Mouse (Mus musculus) intestine, embryonic 16.5 days (tissue): ENCODE measurements around the gene Zswim3. TPM values are rescaled to one million over a fixed set of nuclear protein-coding genes. Genes with fewer than 3 reads are reported as not detected.
A peak's percentile ranks its signal among the peaks of the same experiment; 100 is the strongest.

ENCODE experiments used
- ATAC-seq: fragments of 200-750 bp; cut with Nextera tagmentation; 2 replicates; pipeline ENCODE4 v1.8.0; 2017; ENCODE audit warnings: moderate TSS enrichment, moderate library complexity
- H3K27ac ChIP-seq: fragments of 300-500 bp; sonication (generic); 2 replicates; pipeline ENCODE4 v1.5.1; 2014; ENCODE audit warnings: mild to moderate bottlenecking, low read length
- H3K27me3 ChIP-seq: fragments of 300-500 bp; sonication (generic); replicated peaks from 2 replicates; pipeline ENCODE4 v1.6.1; 2014; ENCODE audit warnings: low read length, control low read depth, mixed read lengths; ENCODE audit not compliant: control insufficient read depth, insufficient read depth
- H3K36me3 ChIP-seq: fragments of 300-500 bp; sonication (generic); 2 replicates; pipeline ENCODE4 v1.6.1; 2014; ENCODE audit warnings: low read length, control low read depth; ENCODE audit not compliant: control insufficient read depth, insufficient read depth
- H3K4me1 ChIP-seq: fragments of 300-500 bp; sonication (generic); 2 replicates; pipeline ENCODE4 v1.6.1; 2014; ENCODE audit warnings: low read length, control low read depth, mixed read lengths; ENCODE audit not compliant: control insufficient read depth, insufficient read depth
- H3K4me2 ChIP-seq: fragments of 300-500 bp; sonication (generic); 2 replicates; pipeline ENCODE4 v1.6.1; 2014; ENCODE audit warnings: low read depth, low read length, control low read depth
- H3K4me3 ChIP-seq: fragments of 300-500 bp; sonication (generic); 2 replicates; pipeline ENCODE4 v1.5.1; 2014; ENCODE audit warnings: mild to moderate bottlenecking, low read length
- H3K9ac ChIP-seq: fragments of 300-500 bp; sonication (generic); 2 replicates; pipeline ENCODE4 v1.6.1; 2014; ENCODE audit warnings: low read depth, low read length
- H3K9me3 ChIP-seq: fragments of 300-500 bp; sonication (generic); 2 replicates; pipeline ENCODE4 v1.6.1; 2016; ENCODE audit warnings: low read length, control low read depth; ENCODE audit not compliant: control insufficient read depth
- WGBS: fragments of 180-500 bp; shearing (Covaris S2); extraction: QIAGEN DNeasy Blood & Tissue Kit; methylation state at CpG from one replicate; pipeline ENCODE4 v1.1.7; 2014; 5-methylcytosine and 5-hydroxymethylcytosine counted together
- polyA plus RNA-seq: library from polyadenylated mRNA; unstranded; fragments of >200 nt; fragmentation: Nextera tagmentation; extraction: Ambion mirVana; gene quantifications from 2 replicates; pipeline ENCODE4 v1.2.1, GENCODE M21; 2015

The Zswim3 gene
- polyA plus RNA-seq, 1 experiment from 2014 or later: 10.3 TPM

DNA sequence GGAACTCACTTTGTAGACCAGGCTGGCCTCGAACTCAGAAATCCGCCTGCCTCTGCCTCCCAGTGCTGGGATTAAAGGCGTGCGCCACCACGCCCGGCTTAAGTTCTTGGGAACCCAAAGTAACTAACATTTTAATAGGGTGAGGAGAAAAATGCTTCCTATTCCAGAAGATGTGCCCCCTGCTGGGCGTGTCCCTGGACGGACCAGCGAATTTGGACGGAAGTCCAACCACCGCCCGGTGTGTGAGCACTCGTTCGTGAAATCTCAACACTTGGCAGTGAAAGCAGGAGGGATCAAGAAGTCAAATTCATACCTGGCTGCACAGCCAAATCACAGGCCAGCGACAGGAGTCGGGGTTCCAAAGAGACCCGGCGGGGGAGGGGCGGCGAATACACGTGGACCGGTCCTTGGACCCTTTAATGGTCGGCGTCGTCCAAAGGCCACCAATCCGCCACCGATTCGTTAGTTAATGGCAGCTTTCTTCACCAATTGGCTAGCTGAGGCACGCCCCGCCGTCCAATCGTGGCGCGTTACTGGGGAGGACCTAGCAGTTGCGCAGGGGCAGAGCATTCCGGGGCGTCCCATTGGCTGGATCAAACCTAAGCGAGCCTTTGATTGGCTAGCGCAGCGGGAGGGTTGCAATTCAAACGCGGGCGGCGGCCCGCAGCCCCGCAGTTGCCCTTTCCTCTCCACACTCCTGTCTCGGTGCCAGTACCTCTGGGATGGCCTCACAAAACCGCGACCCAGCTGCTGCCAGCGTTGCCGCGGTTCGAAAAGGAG lies 35.5 kb upstream of the Zswim3 start, which contains the start of gene Ube2c:
Gene Ube2c, plus strand, starts transcription at position 641 of the 780 bp plus-strand sequence.
- Histone ChIP-seq H3K9ac (peak within 1 kb of the TSS; percentile 80), H3K4me1 (peaks cover 22% of the 10 kb centered on the region), H3K36me3 (peaks cover 15% of the 10 kb centered on the region), H3K4me2 (peak within 1 kb of the TSS; percentile 60), H3K27me3 (no peaks in the 10 kb centered on the region), H3K27ac (peak within 1 kb of the TSS; percentile 84), H3K4me3 (peak within 1 kb of the TSS; percentile 80), H3K9me3 (no peaks in the 10 kb centered on the region)
- peak; percentile 99 for ATAC-seq
- 2% methylated on average over 53 of the region's 53 CpGs for WGBS

DNA sequence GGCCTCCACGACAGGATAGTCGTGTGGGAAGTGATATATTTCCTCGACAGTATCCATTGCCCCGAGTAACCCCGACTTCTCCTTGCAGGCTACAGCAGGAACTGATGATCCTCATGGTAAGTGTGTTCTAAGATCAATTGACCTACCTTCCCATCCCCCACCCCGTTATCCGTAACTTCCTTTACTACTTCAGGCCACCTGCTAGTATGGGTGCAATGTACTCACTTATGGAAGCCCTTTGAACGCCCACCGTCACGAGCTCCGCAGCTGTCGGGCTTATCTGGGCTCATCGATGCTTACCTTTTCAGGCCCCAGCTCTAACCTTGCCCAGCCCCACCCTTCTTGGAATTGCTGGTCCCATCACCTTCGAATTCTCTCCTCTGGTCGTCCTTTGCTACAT lies 34.6 kb upstream of the Zswim3 start:
- peak; percentile 32; the same call in 1 of the 2 replicates for ATAC-seq
- 2% methylated on average over 15 of the region's 15 CpGs for WGBS
- H3K9ac ChIP-seq: peak overlapping the region; percentile 80
- H3K27ac ChIP-seq: peak overlapping the region; percentile 62
- peaks cover 12% of the 10 kb centered on the region for H3K36me3 ChIP-seq
- H3K9me3 ChIP-seq: no peaks in the 10 kb centered on the region
- H3K4me3 ChIP-seq: peak overlapping the region; percentile 80
- H3K4me1 ChIP-seq: peaks cover 22% of the 10 kb centered on the region
- H3K4me2 ChIP-seq: peak overlapping the region; percentile 60
- H3K27me3 ChIP-seq: no peaks in the 10 kb centered on the region

DNA sequence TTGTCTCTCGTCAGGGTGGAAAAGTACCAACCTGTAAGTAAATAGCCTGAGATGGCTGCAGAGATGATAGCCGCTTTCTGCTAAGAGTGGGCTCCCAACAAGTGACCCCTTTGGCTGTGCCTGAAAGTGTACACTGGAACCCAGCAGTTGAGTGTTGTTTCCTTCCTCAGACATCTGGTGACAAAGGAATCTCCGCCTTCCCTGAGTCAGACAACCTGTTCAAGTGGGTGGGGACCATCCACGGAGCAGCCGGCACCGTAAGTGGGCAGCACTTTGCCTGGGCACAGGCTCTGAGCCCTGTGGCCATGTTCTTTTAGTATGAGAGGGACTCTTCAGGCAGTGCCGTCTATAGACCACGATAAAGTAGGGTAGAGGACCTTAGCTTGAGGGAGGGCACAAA lies 33.8 kb upstream of the Zswim3 start:
- Histone ChIP-seq H3K27me3 (no peaks in the 10 kb centered on the region), H3K4me3 (peak overlapping the region; percentile 80), H3K36me3 (peaks cover 12% of the 10 kb centered on the region), H3K4me1 (peaks cover 22% of the 10 kb centered on the region), H3K9ac (peak overlapping the region; percentile 80), H3K4me2 (peak overlapping the region; percentile 60), H3K27ac (no peak overlapping the region), H3K9me3 (no peaks in the 10 kb centered on the region)
- no peak for ATAC-seq
- 64% methylated on average over 8 of the region's 8 CpGs for WGBS

DNA sequence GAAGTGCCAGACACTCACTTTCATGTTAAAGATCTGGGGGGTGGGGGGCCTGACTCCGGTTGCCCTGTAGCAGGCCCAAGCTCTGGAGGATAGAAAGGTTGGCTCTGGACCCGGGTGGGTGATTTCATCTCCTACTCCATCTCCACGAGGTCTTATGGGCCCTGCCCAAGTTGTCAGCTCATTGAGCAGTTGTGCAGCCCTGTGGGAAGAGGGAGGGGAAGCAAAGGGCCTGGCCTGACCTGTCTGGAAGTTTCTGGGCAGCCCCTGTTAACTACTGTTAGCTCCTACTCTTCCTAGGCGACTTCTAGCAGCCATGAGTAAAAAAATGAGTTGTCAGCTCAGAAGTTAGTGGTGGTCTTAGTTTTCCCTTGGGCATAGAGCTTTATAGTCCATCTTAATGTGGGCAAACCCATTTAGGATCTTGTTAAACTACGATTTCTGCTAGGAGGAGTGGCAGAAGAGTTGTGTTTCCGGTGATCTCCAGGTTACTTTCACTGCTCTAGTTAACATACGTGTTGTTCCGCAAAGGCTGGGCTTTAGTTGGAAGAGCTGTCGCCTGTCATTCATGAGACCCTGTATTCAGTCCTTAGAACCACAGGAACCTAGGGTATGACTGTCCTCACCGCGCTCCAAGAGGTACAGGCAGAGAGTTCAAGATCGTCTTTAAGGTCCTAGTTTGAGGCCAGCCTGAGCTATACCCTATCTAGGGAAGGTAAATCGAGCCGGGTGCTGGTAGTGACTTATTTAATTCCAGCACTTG lies 31.5 kb upstream of the Zswim3 start:
- H3K4me2 ChIP-seq: no peak overlapping the region
- no peak overlapping the region for H3K27ac ChIP-seq
- H3K9me3 ChIP-seq: no peaks in the 10 kb centered on the region
- peaks cover 2% of the 10 kb centered on the region; the same call in 1 of the 2 replicates for H3K27me3 ChIP-seq
- no peak for ATAC-seq
- no peak overlapping the region for H3K9ac ChIP-seq
- WGBS: 74% methylated on average over 14 of the region's 14 CpGs
- no peak overlapping the region for H3K4me3 ChIP-seq
- H3K4me1 ChIP-seq: peaks cover 22% of the 10 kb centered on the region
- H3K36me3 ChIP-seq: peaks cover 6% of the 10 kb centered on the region; the same call in 1 of the 2 replicates

DNA sequence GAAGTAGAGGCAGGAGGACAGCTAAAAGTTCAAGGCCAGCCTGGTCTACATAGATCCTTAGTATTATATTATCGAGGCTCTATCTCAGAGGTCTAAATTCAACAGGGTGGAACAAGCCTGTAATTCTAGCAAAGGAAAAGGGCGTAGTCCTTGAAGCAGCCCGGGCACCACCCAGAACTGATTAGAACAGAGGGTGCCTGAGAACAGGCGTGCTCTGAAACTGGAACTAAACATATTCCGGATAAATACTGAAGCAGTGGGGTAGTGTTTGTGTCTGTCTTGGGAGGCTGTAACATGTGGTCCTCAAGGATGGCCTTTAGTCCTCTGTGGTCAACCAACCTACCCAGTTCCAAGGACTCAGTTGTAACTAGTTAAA lies 30.9 kb upstream of the Zswim3 start:
- peaks cover 2% of the 10 kb centered on the region; the same call in 1 of the 2 replicates for H3K27me3 ChIP-seq
- H3K27ac ChIP-seq: no peak overlapping the region
- no peak overlapping the region for H3K9ac ChIP-seq
- peaks cover 6% of the 10 kb centered on the region; the same call in 1 of the 2 replicates for H3K36me3 ChIP-seq
- 62% methylated on average over 5 of the region's 5 CpGs for whole genome bisulfite sequencing
- no peak overlapping the region for H3K4me2 ChIP-seq
- peaks cover 22% of the 10 kb centered on the region for H3K4me1 ChIP-seq
- no peaks in the 10 kb centered on the region for H3K9me3 ChIP-seq
- no peak overlapping the region for H3K4me3 ChIP-seq
- ATAC-seq: no peak

DNA sequence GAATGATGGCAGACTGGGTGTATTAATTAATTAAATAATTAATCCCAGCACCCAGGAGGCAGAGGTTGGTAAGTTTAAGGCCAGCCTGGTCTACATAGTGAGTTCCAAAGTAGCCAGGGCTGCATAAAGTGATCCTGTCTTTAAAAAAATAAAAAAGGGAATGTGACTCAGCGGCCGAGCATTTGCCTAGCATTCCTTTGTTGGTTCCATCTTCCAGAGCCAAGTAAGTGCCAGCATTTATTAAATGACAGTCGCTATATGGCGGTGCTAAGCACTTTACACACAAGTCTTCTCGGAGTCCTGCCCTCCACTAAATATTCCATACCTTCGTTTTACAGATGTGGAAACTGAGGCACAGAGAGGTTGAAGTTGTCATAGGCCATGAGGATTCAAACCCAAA lies 28.8 kb upstream of the Zswim3 start:
- H3K36me3 ChIP-seq: peaks cover 6% of the 10 kb centered on the region; the same call in 1 of the 2 replicates
- no peak for ATAC-seq
- WGBS: 82% methylated on average over 6 of the region's 6 CpGs
- peaks cover 15% of the 10 kb centered on the region for H3K4me1 ChIP-seq
- H3K4me3 ChIP-seq: no peak overlapping the region
- H3K4me2 ChIP-seq: no peak overlapping the region
- H3K27ac ChIP-seq: no peak overlapping the region
- no peaks in the 10 kb centered on the region for H3K9me3 ChIP-seq
- peaks cover 2% of the 10 kb centered on the region; the same call in 1 of the 2 replicates for H3K27me3 ChIP-seq
- no peak overlapping the region for H3K9ac ChIP-seq

DNA sequence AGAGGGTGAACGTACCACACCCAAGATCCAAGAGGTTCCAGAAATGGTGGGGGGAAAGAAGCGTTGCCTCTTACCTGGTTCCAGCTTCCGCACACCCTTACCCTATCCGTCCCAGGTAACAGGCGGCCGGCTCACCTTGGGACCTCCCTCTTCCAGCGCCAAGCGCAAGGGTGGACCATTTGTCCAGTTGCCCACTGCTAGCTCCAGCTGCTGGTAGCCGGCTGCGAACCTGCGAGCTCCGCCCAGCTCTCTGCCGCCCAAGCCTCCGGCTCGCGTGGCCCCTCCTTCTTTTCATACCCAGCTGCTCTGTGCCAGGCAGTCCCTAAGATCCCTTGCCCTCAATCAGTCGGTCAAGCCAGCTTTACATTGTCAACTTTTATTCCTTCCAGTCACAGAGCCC lies 28.1 kb upstream of the Zswim3 start:
- no peak for ATAC-seq
- no peak overlapping the region for H3K4me2 ChIP-seq
- peaks cover 2% of the 10 kb centered on the region; the same call in 1 of the 2 replicates for H3K27me3 ChIP-seq
- H3K36me3 ChIP-seq: peaks cover 6% of the 10 kb centered on the region; the same call in 1 of the 2 replicates
- H3K27ac ChIP-seq: no peak overlapping the region
- H3K9ac ChIP-seq: no peak overlapping the region
- H3K4me3 ChIP-seq: no peak overlapping the region
- peaks cover 9% of the 10 kb centered on the region for H3K4me1 ChIP-seq
- no peaks in the 10 kb centered on the region for H3K9me3 ChIP-seq
- 62% methylated on average over 17 of the region's 17 CpGs for WGBS

DNA sequence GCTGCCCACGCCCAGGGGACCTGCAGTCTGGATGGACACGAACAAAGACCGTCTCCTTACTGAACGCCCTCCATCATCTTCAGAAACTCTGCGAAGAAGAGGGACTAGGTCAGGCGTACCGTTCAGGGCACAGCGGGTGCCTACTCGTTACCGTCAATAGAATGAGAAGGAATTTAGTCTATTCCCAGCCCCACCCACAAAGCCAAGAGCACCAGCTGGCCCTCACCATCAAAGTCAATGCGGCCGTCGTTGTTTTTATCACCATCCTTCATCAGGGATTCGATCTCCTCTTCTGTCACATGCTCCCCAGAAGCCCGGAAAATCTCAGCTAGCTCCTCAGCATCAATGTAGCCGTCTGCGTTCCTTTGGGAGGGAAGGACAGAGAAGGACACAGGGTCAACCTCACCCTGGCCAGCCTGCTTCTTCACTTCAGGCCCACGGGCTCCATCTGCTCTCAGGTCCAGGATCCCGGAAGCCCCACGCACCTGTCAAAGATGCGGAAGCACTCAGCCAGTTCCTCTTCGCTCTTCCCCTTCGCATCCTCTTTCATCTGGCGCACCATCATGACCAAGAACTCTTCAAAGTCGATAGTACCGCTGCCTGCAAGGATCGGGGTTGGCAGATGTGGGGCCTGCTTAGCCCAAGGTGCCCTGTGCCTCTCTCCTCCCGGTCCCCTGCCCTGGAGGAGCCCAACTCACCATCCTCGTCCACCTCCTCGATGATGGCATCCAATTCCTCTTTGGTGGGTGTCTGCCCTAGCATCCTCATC lies 27.5 kb upstream of the Zswim3 start:
- no peak overlapping the region for H3K27ac ChIP-seq
- no peak overlapping the region for H3K4me3 ChIP-seq
- peaks cover 2% of the 10 kb centered on the region; the same call in 1 of the 2 replicates for H3K27me3 ChIP-seq
- peaks cover 3% of the 10 kb centered on the region for H3K4me1 ChIP-seq
- no peak for ATAC-seq
- no peaks in the 10 kb centered on the region for H3K36me3 ChIP-seq
- H3K9ac ChIP-seq: no peak overlapping the region
- H3K4me2 ChIP-seq: no peak overlapping the region
- WGBS: 81% methylated on average over 30 of the region's 30 CpGs
- H3K9me3 ChIP-seq: no peaks in the 10 kb centered on the region

DNA sequence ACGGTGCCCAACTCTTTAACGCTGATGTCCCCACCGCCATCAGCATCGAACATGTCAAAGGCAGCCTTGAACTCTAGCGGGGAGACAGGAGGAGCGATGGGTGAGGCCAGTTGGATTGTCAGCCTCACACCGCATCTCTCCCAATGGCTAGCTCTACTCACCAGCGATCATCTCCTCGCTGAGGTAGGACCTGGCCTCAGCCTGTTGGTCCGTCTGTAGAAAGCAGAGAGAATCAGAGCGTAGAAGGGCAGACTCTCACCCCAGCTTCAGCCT lies 26.9 kb upstream of the Zswim3 start:
- Histone ChIP-seq H3K27ac (no peak overlapping the region), H3K9ac (no peak overlapping the region), H3K9me3 (no peaks in the 10 kb centered on the region), H3K4me1 (peaks cover 3% of the 10 kb centered on the region; the same call in 1 of the 2 replicates), H3K27me3 (peaks cover 2% of the 10 kb centered on the region; the same call in 1 of the 2 replicates), H3K4me3 (no peak overlapping the region), H3K36me3 (no peaks in the 10 kb centered on the region), H3K4me2 (no peak overlapping the region)
- no peak for ATAC-seq
- WGBS: 93% methylated on average over 11 of the region's 11 CpGs
